8 mouse cellular contexts compared by ENCODE assay signal in the genomic region with DNA sequence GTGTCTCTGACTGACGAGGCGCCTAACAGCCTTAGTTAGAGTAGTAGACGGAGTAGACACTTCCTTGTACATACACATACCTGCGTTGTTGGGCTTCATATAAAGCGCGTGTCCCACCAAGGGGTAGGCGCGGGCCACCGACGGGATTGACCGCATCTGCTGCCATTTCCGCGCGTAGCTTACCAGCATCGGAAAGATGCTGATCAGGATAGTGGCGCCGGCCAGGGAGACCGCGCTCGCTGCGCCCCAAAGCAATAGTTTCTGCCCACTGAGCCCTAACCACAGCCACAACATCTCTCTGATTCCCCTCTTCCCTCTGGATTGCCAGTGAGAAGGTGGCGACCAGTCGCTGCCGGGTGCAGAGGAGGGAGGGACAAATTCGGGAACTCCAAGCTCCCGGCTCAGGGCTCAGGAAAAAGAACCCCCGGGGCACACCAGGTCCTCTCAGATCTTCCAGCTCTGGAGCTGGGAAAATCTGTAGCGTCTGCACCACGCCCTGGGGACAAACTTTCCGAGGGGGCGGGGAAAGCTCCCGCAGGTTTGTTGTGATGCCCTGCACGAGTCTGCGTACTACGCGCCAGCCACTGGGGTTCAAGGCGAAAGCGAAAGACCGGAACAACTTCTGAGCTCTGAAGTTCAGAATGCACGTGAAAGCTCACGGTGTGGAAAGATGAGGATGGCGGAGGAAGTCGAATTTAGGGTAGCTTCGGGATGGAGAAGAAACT. TPM values are rescaled to one million over a fixed set of nuclear protein-coding genes. Genes with fewer than 3 reads are reported as not detected.
DNase-seq lines count a peak whose midpoint lies in the region; ATAC-seq and TF ChIP-seq lines count a peak whose summit lies in the region.

Gene Cyp4v3 (minus strand): TSS at position 532 of the 725 bp plus-strand sequence.

- peak within 1 kb of the TSS; percentile 65 for H3K9ac ChIP-seq in heart, embryonic 14.5 days (ENCODE audit: low read length)
- peak within 1 kb of the TSS; percentile 61 for H3K9ac ChIP-seq in liver, embryonic 16.5 days (ENCODE audit: low read depth, low read length)
- peak within 1 kb of the TSS; percentile 43 for H3K9ac ChIP-seq in neural tube, embryonic 11.5 days (ENCODE audit: low read length)
- peak within 1 kb of the TSS; percentile 69 for H3K9ac ChIP-seq in stomach, postnatal 0 days (ENCODE audit: low read length)

- no peak for TF ChIP-seq CTCF in stomach, postnatal 0 days (IDR thresholded peaks at IDR 0.05; ENCODE audit: low read depth)

- TF ChIP-seq EP300 in stomach, postnatal 0 days (optimal IDR thresholded peaks at IDR 0.05): no peak

- H3K4me2 ChIP-seq in heart, embryonic 14.5 days (ENCODE audit: low read length): peak within 1 kb of the TSS; percentile 77
- peak within 1 kb of the TSS; percentile 65 for H3K4me2 ChIP-seq in liver, embryonic 16.5 days (ENCODE audit: low read depth, low read length)
- H3K4me2 ChIP-seq in neural tube, embryonic 11.5 days (ENCODE audit: low read depth): peak within 1 kb of the TSS; percentile 82
- H3K4me2 ChIP-seq in stomach, postnatal 0 days (replicated peaks; ENCODE audit: low read depth): peak within 1 kb of the TSS; percentile 88

- peaks cover 3 to 5% of the 10 kb centered on the region in 2 experiments; a peak in 1 of 4 replicates for H3K4me1 ChIP-seq in heart, embryonic 14.5 days (ENCODE audit: control insufficient read depth in 2 of 2, insufficient read depth in 2 of 2, low read length in 2 of 2)
- H3K4me1 ChIP-seq in liver, embryonic 16.5 days (ENCODE audit: control insufficient read depth, low read depth, low read length): no peaks in the 10 kb centered on the region; the same call in none of the 2 replicates
- H3K4me1 ChIP-seq in neural tube, embryonic 11.5 days (ENCODE audit: control insufficient read depth, insufficient read depth, low read length): no peaks in the 10 kb centered on the region
- no peaks in the 10 kb centered on the region for H3K4me1 ChIP-seq in stomach, postnatal 0 days (replicated peaks; ENCODE audit: control insufficient read depth, insufficient read depth)

- no peaks in the 10 kb centered on the region for H3K27me3 ChIP-seq in heart, embryonic 14.5 days (ENCODE audit: control insufficient read depth, insufficient read depth, low read length)
- H3K27me3 ChIP-seq in liver, embryonic 16.5 days (ENCODE audit: control insufficient read depth, insufficient read depth, low read depth, low read length): no peaks in the 10 kb centered on the region
- no peaks in the 10 kb centered on the region; the same call in 1 of the 2 replicates for H3K27me3 ChIP-seq in neural tube, embryonic 11.5 days (ENCODE audit: control insufficient read depth, insufficient read depth, low read length)
- H3K27me3 ChIP-seq in stomach, postnatal 0 days (ENCODE audit: control insufficient read depth, insufficient read depth, low read length): no peaks in the 10 kb centered on the region

- no peak within 1 kb of the TSS for H3K27ac ChIP-seq in heart, embryonic 14.5 days (replicated peaks in 1 of 2; ENCODE audit: control insufficient read depth in 1 of 2, insufficient read depth in 1 of 2, low read depth in 2 of 2, low read length in 2 of 2)
- H3K27ac ChIP-seq in liver, embryonic 16.5 days (ENCODE audit: low read length): peak within 1 kb of the TSS; percentile 64
- no peak within 1 kb of the TSS for H3K27ac ChIP-seq in neural tube, embryonic 11.5 days (ENCODE audit: low read depth, low read length)
- peak within 1 kb of the TSS; percentile 41 for H3K27ac ChIP-seq in stomach, postnatal 0 days (replicated peaks)

- peak; percentile 56 for ATAC-seq in heart, embryonic 14.5 days (ENCODE audit: insufficient number of reproducible peaks, insufficient read depth, low FRiP score, low read depth)
- ATAC-seq in liver, embryonic 16.5 days (ENCODE audit: low read depth): peak; percentile 83
- peak; percentile 80 for ATAC-seq in neural tube, embryonic 11.5 days (ENCODE audit: insufficient read depth, low FRiP score, low TSS enrichment)
- peak; percentile 93 for ATAC-seq in stomach, postnatal 0 days (ENCODE audit: low FRiP score, low TSS enrichment)

- under 1% methylated on average over 44 of the region's 44 CpGs for WGBS in heart, embryonic 14.5 days
- 2% methylated on average over 44 of the region's 44 CpGs for WGBS in liver, embryonic 16.5 days (ENCODE audit: insufficient replicate concordance)
- WGBS in neural tube, embryonic 11.5 days: under 1% methylated on average over 44 of the region's 44 CpGs
- WGBS in stomach, postnatal 0 days: 2% methylated on average over 44 of the region's 44 CpGs

- no peaks in the 10 kb centered on the region for H3K9me3 ChIP-seq in heart, embryonic 14.5 days (ENCODE audit: control insufficient read depth, low read length)
- H3K9me3 ChIP-seq in liver, embryonic 16.5 days (replicated peaks; ENCODE audit: control insufficient read depth, low read length): no peaks in the 10 kb centered on the region
- H3K9me3 ChIP-seq in neural tube, embryonic 11.5 days (ENCODE audit: control insufficient read depth, low read length): no peaks in the 10 kb centered on the region
- H3K9me3 ChIP-seq in stomach, postnatal 0 days (ENCODE audit: control insufficient read depth, low read length): no peaks in the 10 kb centered on the region

- DNase-seq in left cerebral cortex, adult 18-20 months (ENCODE audit: low spot score in 2 of 2): peak; percentile 40 to 50
- DNase-seq in left cerebral cortex, adult 11 months (ENCODE audit: low spot score): no peak
- peak; percentile 69 for DNase-seq in fibroblast of lung, adult 2 months (ENCODE audit: low read depth)
- DNase-seq in kidney, postnatal 10 days: peak; percentile 75
- DNase-seq in neural tube, embryonic 11.5 days (ENCODE audit: low spot score): peak; percentile 66
- DNase-seq in stomach, postnatal 0 days (ENCODE audit: low spot score): peak; percentile 88

- no peaks in the 10 kb centered on the region for H3K36me3 ChIP-seq in heart, embryonic 14.5 days (ENCODE audit: control insufficient read depth, insufficient read depth, low read length)
- no peaks in the 10 kb centered on the region for H3K36me3 ChIP-seq in liver, embryonic 16.5 days (ENCODE audit: control insufficient read depth, insufficient read depth)
- no peaks in the 10 kb centered on the region for H3K36me3 ChIP-seq in neural tube, embryonic 11.5 days (ENCODE audit: control insufficient read depth, insufficient read depth, low read length)
- 0 out of 2 replicates have a peak, but pooled peaks cover 2% of the 10 kb centered on the region for H3K36me3 ChIP-seq in stomach, postnatal 0 days (ENCODE audit: control insufficient read depth, insufficient read depth, low read length)

- H3K4me3 ChIP-seq in heart, embryonic 14.5 days (ENCODE audit: control insufficient read depth in 1 of 2, insufficient read depth in 1 of 2, low read depth in 1 of 2, low read length in 2 of 2): peak within 1 kb of the TSS; percentile 56 to 71
- peak within 1 kb of the TSS; percentile 64 for H3K4me3 ChIP-seq in liver, embryonic 16.5 days (ENCODE audit: low read depth, low read length)
- H3K4me3 ChIP-seq in neural tube, embryonic 11.5 days (ENCODE audit: low read depth, low read length): peak within 1 kb of the TSS; percentile 46
- H3K4me3 ChIP-seq in stomach, postnatal 0 days (ENCODE audit: low read depth, low read length): peak within 1 kb of the TSS; percentile 59

RNA-seq across cellular contexts. Expression of gene Cyp4v3, which starts in this region (rescaled TPM):
- total RNA-seq in left cerebral cortex, adult 18-20 months (2021): 1 to 10 TPM; 5.9 to 6.4 TPM
- polyA plus RNA-seq in heart, embryonic 14.5 days (2014; fragmentation: Nextera tagmentation; extraction: Ambion mirVana): 0.76 and 1.1 TPM in 2 replicates
- 6.4 and 6.5 TPM in 2 replicates for polyA plus RNA-seq in liver, embryonic 16.5 days (2015; fragmentation: Nextera tagmentation; extraction: Ambion mirVana)
- polyA plus RNA-seq in neural tube, embryonic 11.5 days (2014; fragmentation: Nextera tagmentation; extraction: Ambion mirVana): 0.38 and 0.77 TPM in 2 replicates
- 5.1 and 6.3 TPM in 2 replicates for polyA plus RNA-seq in stomach, postnatal 0 days (2015; fragmentation: Nextera tagmentation; extraction: Ambion mirVana)

Comparison
In these comparisons a context has a peak if more than half of its experiments do, and no peak if none do; other contexts are left out.
1. Peak in DNase-seq, ATAC-seq, H3K4me3 ChIP-seq, H3K9ac ChIP-seq and H3K4me2 ChIP-seq in neural tube, embryonic 11.5 days; RNA of the gene not detected or under 1 TPM.
2. H3K27ac ChIP-seq: peak in liver, embryonic 16.5 days (single experiment) and stomach, postnatal 0 days (single experiment); none in heart, embryonic 14.5 days (0 of 2) and neural tube, embryonic 11.5 days (single experiment).
3. Peak in every context shown above with its lines, with median percentiles within 50 percentile points of each other: ATAC-seq, H3K4me2 ChIP-seq, H3K4me3 ChIP-seq and H3K9ac ChIP-seq.